Mouse (Mus musculus) CD4-positive, CD25-positive, alpha-beta regulatory T cell, adult 2 months (primary cell): ENCODE results near the gene Tab1.

ENCODE experiments used
- DNase-seq: peaks from one replicate; pipeline ENCODE4 v3.0.0-alpha.2; 2012; ENCODE audit warnings: low read depth, low spot score

Tab1 gene

GRCm38 (mm10) chr15:80202111-80202775 is 69.3 kb downstream of the Tab1 start:
- DNase-seq = no peak

DNA sequence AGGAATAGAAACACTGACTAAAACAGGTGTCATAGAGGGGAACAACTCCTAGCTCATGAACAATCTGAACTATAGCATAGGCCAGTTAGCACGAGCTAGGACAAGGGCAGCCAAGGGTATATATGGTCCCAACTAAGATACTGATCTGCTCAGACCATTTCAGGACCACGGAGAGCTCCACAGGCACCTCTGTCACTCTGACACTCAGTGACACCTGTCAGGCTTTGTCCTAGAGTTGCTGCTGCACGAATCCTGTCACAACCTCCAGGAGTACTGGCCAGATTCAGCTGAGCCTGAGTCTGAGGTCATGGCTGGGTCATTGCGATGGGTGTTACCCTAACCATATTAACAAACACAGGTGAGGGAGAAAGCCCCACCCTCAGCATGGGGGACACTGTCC is 70.5 kb downstream of the Tab1 start:
- DNase-seq = peak; percentile 61

GRCm38 (mm10) chr15:80206057-80206565 is 73.2 kb downstream of the Tab1 start:
- DNase-seq = no peak

DNA sequence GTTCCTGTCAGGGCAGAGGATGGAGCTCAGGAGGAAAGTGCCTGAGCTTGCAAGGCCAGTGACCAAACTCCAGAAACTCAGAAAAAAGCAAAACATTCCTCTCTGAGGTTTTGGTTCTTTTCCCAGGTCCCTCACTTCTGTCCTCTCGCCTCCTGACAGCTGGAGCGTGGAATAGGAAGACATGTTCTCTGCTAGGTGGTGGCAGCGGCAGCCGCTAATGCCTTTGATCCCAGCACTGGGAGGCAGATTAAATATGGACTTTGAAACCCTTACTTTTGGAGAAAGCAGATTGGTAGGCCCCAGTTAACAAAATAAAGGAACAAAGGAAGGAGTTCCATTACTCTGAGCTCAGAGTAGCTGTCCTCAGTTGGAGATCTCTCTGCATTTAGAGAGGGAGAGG is 75.5 kb downstream of the Tab1 start:
- no peak for DNase-seq
